Mouse (Mus musculus): ENCODE results near the gene Vezt.

DNA sequence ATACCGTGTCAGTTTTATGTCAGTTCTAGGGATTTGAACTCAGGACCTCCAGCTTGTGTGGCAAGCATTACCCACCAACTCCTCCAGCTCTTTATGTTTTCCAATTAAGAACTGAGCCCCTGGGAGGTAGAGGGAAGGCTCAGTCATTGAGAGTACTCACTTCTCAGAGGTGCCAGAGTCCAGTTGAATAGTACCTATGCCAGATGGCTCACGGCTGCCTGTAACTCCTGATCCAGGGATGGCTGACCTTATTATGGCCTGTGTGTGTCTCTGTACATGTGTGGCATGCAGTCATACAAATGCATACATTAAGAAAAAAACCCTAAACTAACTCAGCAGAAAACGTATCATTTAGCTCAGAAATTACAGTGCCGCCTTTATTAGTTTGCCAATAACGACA lies 15.1 kb upstream of the Vezt start:
- no peak for TF ChIP-seq CTCF (IDR thresholded peaks at IDR 0.05; ENCODE audit: control insufficient read depth, insufficient read depth, insufficient read length)
- no peak for TF ChIP-seq MYOG (IDR thresholded peaks at IDR 0.05; ENCODE audit: control insufficient read depth, extremely low read depth, insufficient read length)
- TF ChIP-seq MAX (IDR thresholded peaks at IDR 0.05), result no peak
- no peak for TF ChIP-seq MYOD1 (IDR thresholded peaks at IDR 0.05; ENCODE audit: control insufficient read depth, insufficient read length, low read depth)
- TF ChIP-seq USF1 (IDR thresholded peaks at IDR 0.05; ENCODE audit: low read depth), result no peak
- no peak for TF ChIP-seq CEBPB (IDR thresholded peaks at IDR 0.05; ENCODE audit: low read depth)
- no peak for TF ChIP-seq FOSL1 (IDR thresholded peaks at IDR 0.05; ENCODE audit: insufficient read depth, low read length, poor library complexity, severe bottlenecking)
